Mouse (Mus musculus): ENCODE measurements around the gene Higd1b. TPM values are rescaled to one million over a fixed set of nuclear protein-coding genes. Genes with fewer than 3 reads are reported as not detected.
A peak's percentile ranks its signal among the peaks of the same experiment; 100 is the strongest.

The Higd1b gene
- total and polyA plus RNA-seq, 3 experiments, result not detected

- DNase-seq (ENCODE audit: extremely low read depth), result peak; percentile 29
- Histone ChIP-seq H3K9ac (ENCODE audit: insufficient read depth, low read depth) (no peak overlapping the region), H3K79me2 (replicated peaks; ENCODE audit: control insufficient read depth, extremely low read depth, insufficient read depth, poor library complexity, severe bottlenecking) (no peaks in the 10 kb centered on the region), H3K9me3 (replicated peaks; ENCODE audit: low read length) (peaks cover 10% of the 10 kb centered on the region), H3K36me3 (replicated peaks in 1 of 2; ENCODE audit: control insufficient read depth in 1 of 2, insufficient read depth in 1 of 2, low read length in 1 of 2) (no peaks in the 10 kb centered on the region), H3K4me2 (ENCODE audit: insufficient read depth, low read depth, poor library complexity, severe bottlenecking) (no peak overlapping the region), H3K4me1 (ENCODE audit: control insufficient read depth in 1 of 2, insufficient read depth in 2 of 2) (no peaks in the 10 kb centered on the region), H3K4me3 (replicated peaks in 1 of 3; ENCODE audit: low read depth in 2 of 3, low read length in 2 of 3, poor library complexity in 1 of 3) (no peak overlapping the region), H3K27ac (ENCODE audit: insufficient read depth, low read depth) (no peak overlapping the region), H3K27me3 (replicated peaks) (peaks cover 66% of the 10 kb centered on the region)
- in situ Hi-C loops (cut with MboI; ENCODE audit: low pct_ligation_motif_present, low pct_unique_long_range_greater_than_20kb, low sequenced_read_pairs), result no loop called here
- dilution Hi-C loops (cut with MboI; ENCODE audit: extremely low pct_ligation_motif_present, extremely low pct_unique_long_range_greater_than_20kb, low sequenced_read_pairs), result no loop called here
- TF ChIP-seq TBP (conservative IDR thresholded peaks at IDR 0.05; ENCODE audit: low read depth, low read length) (no peak), PAX5 (IDR thresholded peaks at IDR 0.05; ENCODE audit: low read length) (no peak)
Observed at GRCm38 (mm10) chr11:102821231-102821630, 14.4 kb upstream of the Higd1b start.

DNA sequence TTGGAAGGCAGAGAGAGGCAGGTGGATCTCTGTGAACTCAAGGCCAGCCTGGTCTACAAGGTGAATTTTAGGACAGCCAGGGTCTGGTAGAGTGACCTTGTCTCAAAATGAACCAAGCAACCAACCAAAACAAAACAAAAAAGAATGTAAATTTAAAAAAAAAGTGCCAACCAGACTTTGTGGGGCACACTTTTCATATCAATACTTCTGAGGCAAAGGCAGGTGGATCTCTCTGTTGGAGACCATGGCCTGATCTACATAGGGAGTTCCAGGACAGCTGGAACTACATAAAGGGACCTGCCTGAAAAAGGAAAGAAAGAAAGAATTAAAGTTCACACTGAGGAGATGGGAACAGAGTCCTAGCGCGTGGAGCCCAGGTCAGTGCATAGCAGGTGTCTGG, 9.2 kb upstream of the Higd1b start:
- peaks cover 3 to 5% of the 10 kb centered on the region in 2 experiments; a peak in 3 of 4 replicates for H3K4me1 ChIP-seq (ENCODE audit: control insufficient read depth in 1 of 2, insufficient read depth in 2 of 2)
- no peak for TF ChIP-seq TBP (conservative IDR thresholded peaks at IDR 0.05; ENCODE audit: low read depth, low read length)
- TF ChIP-seq MAZ (IDR thresholded peaks at IDR 0.05; ENCODE audit: low read depth, low read length), result no peak
- TF ChIP-seq GABPA (IDR thresholded peaks at IDR 0.05; ENCODE audit: insufficient replicate concordance, low read depth, low read length), result no peak
- TF ChIP-seq RAD21 (IDR thresholded peaks at IDR 0.05; ENCODE audit: low read depth, low read length), result no peak
- TF ChIP-seq MAX (IDR thresholded peaks at IDR 0.05; ENCODE audit: low read length), result no peak
- no peak for TF ChIP-seq POLR2A (IDR thresholded peaks at IDR 0.05; ENCODE audit: low read depth, low read length)
- no peak for TF ChIP-seq USF1 (IDR thresholded peaks at IDR 0.05; ENCODE audit: low read depth, low read length)
- no peak for TF ChIP-seq CHD1 (IDR thresholded peaks at IDR 0.05; ENCODE audit: low read depth, low read length)
- TF ChIP-seq E2F4 (IDR thresholded peaks at IDR 0.05; ENCODE audit: insufficient replicate concordance, low read depth, low read length), result no peak
- no peak for TF ChIP-seq ZC3H11A (IDR thresholded peaks at IDR 0.05; ENCODE audit: low read depth, low read length)
- in situ Hi-C loops (cut with MboI; ENCODE audit: low pct_ligation_motif_present, low pct_unique_long_range_greater_than_20kb, low sequenced_read_pairs), result no loop called here
- H3K27me3 ChIP-seq (replicated peaks), result peaks cover 39% of the 10 kb centered on the region
- no peak overlapping the region for H3K9ac ChIP-seq (ENCODE audit: insufficient read depth, low read depth)
- no peak overlapping the region for H3K4me3 ChIP-seq (replicated peaks in 1 of 3; ENCODE audit: low read depth in 2 of 3, low read length in 2 of 3, poor library complexity in 1 of 3)
- peaks cover 7% of the 10 kb centered on the region for H3K9me3 ChIP-seq (replicated peaks; ENCODE audit: low read length)
- H3K4me2 ChIP-seq (ENCODE audit: insufficient read depth, low read depth, poor library complexity, severe bottlenecking), result no peak overlapping the region
- no peaks in the 10 kb centered on the region for H3K79me2 ChIP-seq (replicated peaks; ENCODE audit: control insufficient read depth, extremely low read depth, insufficient read depth, poor library complexity, severe bottlenecking)
- H3K27ac ChIP-seq (ENCODE audit: insufficient read depth, low read depth), result no peak overlapping the region
- DNase-seq (ENCODE audit: extremely low read depth), result no peak
- dilution Hi-C loops (cut with MboI; ENCODE audit: extremely low pct_ligation_motif_present, extremely low pct_unique_long_range_greater_than_20kb, low sequenced_read_pairs), result no loop called here
- no peaks in the 10 kb centered on the region for H3K36me3 ChIP-seq (replicated peaks in 1 of 2; ENCODE audit: control insufficient read depth in 1 of 2, insufficient read depth in 1 of 2, low read length in 1 of 2)

GRCm38 (mm10) chr11:102827097-102827496, 8.6 kb upstream of the Higd1b start:
- in situ Hi-C loops (cut with MboI; ENCODE audit: low pct_ligation_motif_present, low pct_unique_long_range_greater_than_20kb, low sequenced_read_pairs), result no loop called here
- dilution Hi-C loops (cut with MboI; ENCODE audit: extremely low pct_ligation_motif_present, extremely low pct_unique_long_range_greater_than_20kb, low sequenced_read_pairs), result no loop called here

More at GRCm38 (mm10) chr11:102827097-102827496, 8.6 kb upstream of the Higd1b start:
- peaks cover 7% of the 10 kb centered on the region for H3K9me3 ChIP-seq (replicated peaks; ENCODE audit: low read length)
- H3K4me3 ChIP-seq (replicated peaks in 1 of 3; ENCODE audit: low read depth in 2 of 3, low read length in 2 of 3, poor library complexity in 1 of 3), result no peak overlapping the region
- peak; percentile 43 for DNase-seq (ENCODE audit: extremely low read depth)
- no peak overlapping the region for H3K9ac ChIP-seq (ENCODE audit: insufficient read depth, low read depth)
- no peak overlapping the region for H3K27ac ChIP-seq (ENCODE audit: insufficient read depth, low read depth)
- peaks cover 39% of the 10 kb centered on the region for H3K27me3 ChIP-seq (replicated peaks)
- no peak overlapping the region for H3K4me2 ChIP-seq (ENCODE audit: insufficient read depth, low read depth, poor library complexity, severe bottlenecking)
- no peak for TF ChIP-seq MAZ (IDR thresholded peaks at IDR 0.05; ENCODE audit: low read depth, low read length)
- peak; percentile 84 for TF ChIP-seq JUND (conservative IDR thresholded peaks at IDR 0.05; ENCODE audit: low read depth, low read length)
- peak; percentile 78 for TF ChIP-seq ETS1 (conservative IDR thresholded peaks at IDR 0.05; ENCODE audit: low read depth, low read length)
- TF ChIP-seq CHD1 (IDR thresholded peaks at IDR 0.05; ENCODE audit: low read depth, low read length), result no peak
- TF ChIP-seq JUN (IDR thresholded peaks at IDR 0.05; ENCODE audit: insufficient read depth, low read depth, low read length), result peak; percentile 93
- TF ChIP-seq MAX (IDR thresholded peaks at IDR 0.05; ENCODE audit: low read length), result no peak
- TF ChIP-seq ZNF384 (IDR thresholded peaks at IDR 0.05; ENCODE audit: low read depth, low read length), result no peak
- TF ChIP-seq EP300 (IDR thresholded peaks at IDR 0.05; ENCODE audit: low read length), result peak; percentile 80
- H3K79me2 ChIP-seq (replicated peaks; ENCODE audit: control insufficient read depth, extremely low read depth, insufficient read depth, poor library complexity, severe bottlenecking), result no peaks in the 10 kb centered on the region
- peaks cover 3 to 5% of the 10 kb centered on the region in 2 experiments; a peak in 3 of 4 replicates for H3K4me1 ChIP-seq (ENCODE audit: control insufficient read depth in 1 of 2, insufficient read depth in 2 of 2)
- no peaks in the 10 kb centered on the region for H3K36me3 ChIP-seq (replicated peaks in 1 of 2; ENCODE audit: control insufficient read depth in 1 of 2, insufficient read depth in 1 of 2, low read length in 1 of 2)
